Mouse (Mus musculus) adrenal gland, postnatal 0 days (tissue): Measurements from ENCODE around the gene Rhox2e. TPM values are rescaled to one million over a fixed set of nuclear protein-coding genes. Genes with fewer than 3 reads are reported as not detected.

Experiments used
- polyA plus RNA-seq: library from polyadenylated mRNA; unstranded; fragments of >200 nt; fragmentation: Nextera tagmentation; extraction: Ambion mirVana; gene quantifications from 2 replicates; pipeline ENCODE4 v1.2.1, GENCODE M21; 2015

The Rhox2e gene
- polyA plus RNA-seq, result not detected in 2 replicates

GRCm38 (mm10) chrX:37530152-37530551, at the start of gene Rhox2e:
TSS of gene Rhox2e (plus strand) at chrX:37530452.

GRCm38 (mm10) chrX:37514059-37514458, 16.2 kb upstream of the Rhox2e start, which contains the start of gene Rhox4d:
TSS of gene Rhox4d (plus strand) at chrX:37514359.

GRCm38 (mm10) chrX:37541719-37542118, 11.5 kb downstream of the Rhox2e start, which contains the start of gene Rhox3e:
TSS of gene Rhox3e (plus strand) at chrX:37542019.

GRCm38 (mm10) chrX:37557112-37557511, 26.9 kb downstream of the Rhox2e start, which contains the start of gene Rhox4e:
TSS of gene Rhox4e (plus strand) at chrX:37557412.

GRCm38 (mm10) chrX:37571105-37571504, 40.9 kb downstream of the Rhox2e start, which contains the start of gene Rhox2f:
TSS of gene Rhox2f (plus strand) at chrX:37571405.

GRCm38 (mm10) chrX:37580692-37581091, 50.4 kb downstream of the Rhox2e start, which contains the start of gene Rhox3f:
TSS of gene Rhox3f (plus strand) at chrX:37580992.

Other genes starting within 250 kb of the Rhox2e start
- not detected in 2 replicates for gene Rhox3a2, start 150.4 kb upstream of the Rhox2e start, polyA plus RNA-seq
- gene Rhox4a2, start 139.6 kb upstream of the Rhox2e start, polyA plus RNA-seq, result not detected in 2 replicates
- not detected in 2 replicates for gene Rhox2b, start 118.4 kb upstream of the Rhox2e start, polyA plus RNA-seq
- gene Rhox4b, start 98.0 kb upstream of the Rhox2e start, polyA plus RNA-seq, result not detected in 2 replicates
- gene Rhox2c, start 76.8 kb upstream of the Rhox2e start, polyA plus RNA-seq, result not detected in 2 replicates
- not detected in 2 replicates for gene Rhox3c, start 71.9 kb upstream of the Rhox2e start, polyA plus RNA-seq
- not detected in 2 replicates for gene Rhox4c, start 50.1 kb upstream of the Rhox2e start, polyA plus RNA-seq
- gene Rhox2d, start 37.0 kb upstream of the Rhox2e start, polyA plus RNA-seq, result not detected in 2 replicates
- not detected in 2 replicates for gene Rhox4d, start 16.1 kb upstream of the Rhox2e start, polyA plus RNA-seq
- not detected in 2 replicates for gene Rhox3e, start 11.6 kb downstream of the Rhox2e start, polyA plus RNA-seq
- gene Rhox4e, start 27.0 kb downstream of the Rhox2e start, polyA plus RNA-seq, result not detected in 2 replicates
- gene Rhox2f, start 41.0 kb downstream of the Rhox2e start, polyA plus RNA-seq, result not detected in 2 replicates
- gene Rhox3f, start 50.5 kb downstream of the Rhox2e start, polyA plus RNA-seq, result not detected in 2 replicates
- gene Rhox4f, start 77.3 kb downstream of the Rhox2e start, polyA plus RNA-seq, result not detected in 2 replicates
- not detected in 2 replicates for gene Rhox3g, start 98.2 kb downstream of the Rhox2e start, polyA plus RNA-seq
- gene Rhox2g, start 113.0 kb downstream of the Rhox2e start, polyA plus RNA-seq, result not detected in 2 replicates
- not detected in 2 replicates for gene Rhox4g, start 120.9 kb downstream of the Rhox2e start, polyA plus RNA-seq
- gene Rhox3h, start 138.3 kb downstream of the Rhox2e start, polyA plus RNA-seq, result not detected in 2 replicates
- not detected in 2 replicates for gene Rhox2h, start 142.8 kb downstream of the Rhox2e start, polyA plus RNA-seq